ENCODE assay signal across 16 mouse cellular contexts in genomic region chr13:39924366-39924765, GRCm38 (mm10).
"Had no signal": no experiment of that assay in that cellular context is flagged by ENCODE, and none has a peak within 500 bp of the region (broad histone marks: within the 10 kb centered on the region; RNA-seq: fewer than 3 reads in every experiment).

No protein-coding gene starts in this region.

- DNase-seq: heart, postnatal 10 days; heart, postnatal 14 days; heart, postnatal 36 days; heart, postnatal 4 days; kidney, adult 11 months; kidney, adult 18-20 months; kidney, adult 2 months; kidney, adult 8-10 months; kidney, adult 9 months; kidney, postnatal 10 days; kidney, postnatal 14 days; kidney, postnatal 25 days; kidney, postnatal 36 days; kidney, postnatal 4 days; layer of hippocampus, adult 9-11 months; layer of hippocampus, postnatal 36 days had no signal
